Mouse (Mus musculus): ENCODE results near the gene Aip. TPM values are rescaled to one million over a fixed set of nuclear protein-coding genes. Genes with fewer than 3 reads are reported as not detected.

The Aip gene
- polyA plus RNA-seq, 1 experiment from 2014 or later: 83.2 TPM

GRCm38 (mm10) chr19:4096642-4097440, 28.8 kb downstream of the Aip start, which contains the start of gene Cdk2ap2:
Cdk2ap2 (plus strand) TSS chr19:4097182.
- DNase-seq (ENCODE audit: low spot score) (peak; percentile 97), ATAC-seq (replicated peaks; ENCODE audit: low FRiP score, low read depth) (peak; percentile 92)
- Histone ChIP-seq H3K4me2 (ENCODE audit: low read length) (peak within 1 kb of the TSS; percentile 73), H3K9me3 (replicated peaks; ENCODE audit: low read length) (no peaks in the 10 kb centered on the region), H3K27ac (peak within 1 kb of the TSS; percentile 91), H3K9ac (ENCODE audit: low read depth, low read length) (peak within 1 kb of the TSS; percentile 66), H3K4me3 (replicated peaks; ENCODE audit: low read depth, low read length) (peak within 1 kb of the TSS; percentile 52), H3K27me3 (ENCODE audit: insufficient read depth, low read length) (no peaks in the 10 kb centered on the region), H3K4me1 (replicated peaks; ENCODE audit: insufficient read depth, low read length) (peaks cover 26% of the 10 kb centered on the region; the same call in 1 of the 2 replicates), H3K36me3 (ENCODE audit: insufficient read depth, low read length) (no peaks in the 10 kb centered on the region)
- TF ChIP-seq CTCF (IDR thresholded peaks at IDR 0.05; ENCODE audit: low read depth): no peak
- under 1% methylated on average over 61 of the region's 65 CpGs for WGBS

GRCm38 (mm10) chr19:4095802-4096201, 29.9 kb downstream of the Aip start:
- Histone ChIP-seq H3K27me3 (ENCODE audit: insufficient read depth, low read length) (no peaks in the 10 kb centered on the region), H3K4me2 (ENCODE audit: low read length) (no peak overlapping the region), H3K27ac (no peak overlapping the region), H3K9ac (ENCODE audit: low read depth, low read length) (no peak overlapping the region), H3K4me3 (replicated peaks; ENCODE audit: low read depth, low read length) (no peak overlapping the region), H3K9me3 (replicated peaks; ENCODE audit: low read length) (no peaks in the 10 kb centered on the region), H3K4me1 (replicated peaks; ENCODE audit: insufficient read depth, low read length) (peaks cover 20% of the 10 kb centered on the region; the same call in 1 of the 2 replicates), H3K36me3 (ENCODE audit: insufficient read depth, low read length) (no peaks in the 10 kb centered on the region)
- DNase-seq (ENCODE audit: low spot score) (no peak), ATAC-seq (replicated peaks; ENCODE audit: low FRiP score, low read depth) (no peak)
- no peak for TF ChIP-seq CTCF (IDR thresholded peaks at IDR 0.05; ENCODE audit: low read depth)
- 79% methylated on average over 3 of the region's 3 CpGs for WGBS

- H3K27me3 ChIP-seq (ENCODE audit: insufficient read depth, low read length): no peaks in the 10 kb centered on the region
- no peak overlapping the region for H3K9ac ChIP-seq (ENCODE audit: low read depth, low read length)
- H3K9me3 ChIP-seq (replicated peaks; ENCODE audit: low read length): no peaks in the 10 kb centered on the region
- 76% methylated on average over 5 of the region's 5 CpGs for WGBS
- H3K4me1 ChIP-seq (replicated peaks; ENCODE audit: insufficient read depth, low read length): peaks cover 16% of the 10 kb centered on the region; the same call in 1 of the 2 replicates
- no peak for TF ChIP-seq CTCF (IDR thresholded peaks at IDR 0.05; ENCODE audit: low read depth)
- ATAC-seq (replicated peaks; ENCODE audit: low FRiP score, low read depth) (no peak), DNase-seq (ENCODE audit: low spot score) (no peak)
- no peaks in the 10 kb centered on the region for H3K36me3 ChIP-seq (ENCODE audit: insufficient read depth, low read length)
- no peak overlapping the region for H3K27ac ChIP-seq
- no peak overlapping the region for H3K4me3 ChIP-seq (replicated peaks; ENCODE audit: low read depth, low read length)
- no peak overlapping the region for H3K4me2 ChIP-seq (ENCODE audit: low read length)
These were observed 30.8 kb downstream of the Aip start for GRCm38 (mm10) chr19:4094774-4095303.

GRCm38 (mm10) chr19:4094348-4094747, 31.3 kb downstream of the Aip start:
- Histone ChIP-seq H3K4me2 (ENCODE audit: low read length) (no peak overlapping the region), H3K27me3 (ENCODE audit: insufficient read depth, low read length) (no peaks in the 10 kb centered on the region), H3K4me3 (replicated peaks; ENCODE audit: low read depth, low read length) (no peak overlapping the region), H3K27ac (no peak overlapping the region), H3K9ac (ENCODE audit: low read depth, low read length) (no peak overlapping the region), H3K9me3 (replicated peaks; ENCODE audit: low read length) (no peaks in the 10 kb centered on the region), H3K36me3 (ENCODE audit: insufficient read depth, low read length) (no peaks in the 10 kb centered on the region), H3K4me1 (replicated peaks; ENCODE audit: insufficient read depth, low read length) (peaks cover 11% of the 10 kb centered on the region; the same call in 1 of the 2 replicates)
- DNase-seq (ENCODE audit: low spot score): no peak
- TF ChIP-seq CTCF (IDR thresholded peaks at IDR 0.05; ENCODE audit: low read depth): no peak
- 85% methylated on average over 3 of the region's 3 CpGs for WGBS
- ATAC-seq (replicated peaks; ENCODE audit: low FRiP score, low read depth): no peak

GRCm38 (mm10) chr19:4093772-4094171, 31.9 kb downstream of the Aip start:
- no peaks in the 10 kb centered on the region for H3K36me3 ChIP-seq (ENCODE audit: insufficient read depth, low read length)
- no peak overlapping the region for H3K27ac ChIP-seq
- no peak overlapping the region for H3K4me3 ChIP-seq (replicated peaks; ENCODE audit: low read depth, low read length)
- DNase-seq (ENCODE audit: low spot score) (no peak), ATAC-seq (replicated peaks; ENCODE audit: low FRiP score, low read depth) (no peak)
- H3K4me1 ChIP-seq (replicated peaks; ENCODE audit: insufficient read depth, low read length): peaks cover 7% of the 10 kb centered on the region; the same call in 1 of the 2 replicates
- H3K9ac ChIP-seq (ENCODE audit: low read depth, low read length): no peak overlapping the region
- WGBS: 53% methylated on average over 7 of the region's 7 CpGs
- no peaks in the 10 kb centered on the region for H3K9me3 ChIP-seq (replicated peaks; ENCODE audit: low read length)
- no peak overlapping the region for H3K4me2 ChIP-seq (ENCODE audit: low read length)
- H3K27me3 ChIP-seq (ENCODE audit: insufficient read depth, low read length): no peaks in the 10 kb centered on the region
- no peak for TF ChIP-seq CTCF (IDR thresholded peaks at IDR 0.05; ENCODE audit: low read depth)

- no peaks in the 10 kb centered on the region for H3K27me3 ChIP-seq (ENCODE audit: insufficient read depth, low read length)
- no peak for ATAC-seq (replicated peaks; ENCODE audit: low FRiP score, low read depth)
These were observed 32.9 kb downstream of the Aip start for GRCm38 (mm10) chr19:4092750-4093149.

More at GRCm38 (mm10) chr19:4092750-4093149, 32.9 kb downstream of the Aip start:
- no peak overlapping the region for H3K4me2 ChIP-seq (ENCODE audit: low read length)
- H3K36me3 ChIP-seq (ENCODE audit: insufficient read depth, low read length): no peaks in the 10 kb centered on the region
- no peak overlapping the region for H3K4me3 ChIP-seq (replicated peaks; ENCODE audit: low read depth, low read length)
- no peak for TF ChIP-seq CTCF (IDR thresholded peaks at IDR 0.05; ENCODE audit: low read depth)
- no peak overlapping the region for H3K9ac ChIP-seq (ENCODE audit: low read depth, low read length)
- H3K4me1 ChIP-seq (replicated peaks; ENCODE audit: insufficient read depth, low read length): peaks cover 5% of the 10 kb centered on the region; the same call in 1 of the 2 replicates
- no peak for DNase-seq (ENCODE audit: low spot score)
- no peaks in the 10 kb centered on the region for H3K9me3 ChIP-seq (replicated peaks; ENCODE audit: low read length)
- no peak overlapping the region for H3K27ac ChIP-seq
- WGBS: 34% methylated on average over 3 of the region's 3 CpGs

Measured in kidney, postnatal 0 days (tissue).